ENCODE assay signal across 10 mouse cellular contexts in the genomic region with DNA sequence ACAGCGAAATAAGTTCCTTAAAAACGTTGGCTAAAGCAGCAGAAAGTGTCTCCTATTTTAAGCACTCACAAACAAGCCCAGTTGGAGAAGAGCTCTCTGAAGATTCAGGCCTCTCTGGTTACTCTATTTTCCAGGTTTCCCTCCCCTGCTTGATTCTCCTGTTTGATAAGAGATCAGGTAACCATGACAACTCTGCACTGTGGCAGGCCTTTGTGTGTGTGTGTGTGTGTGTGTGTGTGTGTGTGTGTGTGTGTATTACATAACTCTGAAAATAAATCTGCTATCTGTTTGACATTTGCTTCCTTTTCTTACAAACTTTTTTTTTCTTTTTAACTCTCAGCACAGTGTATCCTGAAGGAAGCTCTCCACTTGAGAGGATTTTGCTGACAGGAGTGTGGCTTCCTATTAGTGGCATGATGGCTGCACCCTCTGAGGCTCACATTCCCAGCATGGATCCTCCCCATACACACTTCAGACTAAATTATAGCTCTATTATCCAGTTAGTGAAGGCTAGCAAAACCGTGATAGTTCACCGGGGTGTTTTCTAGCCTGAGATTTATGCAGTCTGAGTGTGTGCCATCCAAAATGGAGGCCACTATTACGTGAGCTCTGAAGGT.
DNase-seq lines count a peak whose midpoint lies in the region; ATAC-seq lines count a peak whose summit lies in the region.
"Had no signal": no experiment of that assay in that cellular context is flagged by ENCODE, and none has a peak within 500 bp of the region (broad histone marks: within the 10 kb centered on the region; RNA-seq: fewer than 3 reads in every experiment).

No protein-coding gene starts in this region.

- DNase-seq in embryo, embryonic 11 days = peak; percentile 14
- DNase-seq in hindbrain, embryonic 14.5 days (ENCODE audit: low spot score) = no peak
- DNase-seq in thymus, postnatal 4 days = no peak
- no peak for DNase-seq in cerebellum, postnatal 4 days (ENCODE audit: low spot score in 2 of 2)
- DNase-seq: cerebellum, adult 18-20 months; lung, adult 2 months had no signal

- no peak overlapping the region for H3K4me3 ChIP-seq in neural tube, embryonic 12.5 days
- H3K4me3 ChIP-seq in neural tube, embryonic 15.5 days (replicated peaks) = no peak overlapping the region
- H3K4me3 ChIP-seq in hindbrain, embryonic 14.5 days (replicated peaks; ENCODE audit: low read length) = no peak overlapping the region
- no peak overlapping the region for H3K4me3 ChIP-seq in neural tube, embryonic 14.5 days (ENCODE audit: low read depth, low read length)

- no peak overlapping the region for H3K27ac ChIP-seq in neural tube, embryonic 12.5 days
- no peak overlapping the region for H3K27ac ChIP-seq in neural tube, embryonic 15.5 days (replicated peaks)
- H3K27ac ChIP-seq in hindbrain, embryonic 14.5 days = 0 out of 2 replicates have a peak overlapping the region, but pooled peaks have one; percentile 17
- H3K27ac ChIP-seq in neural tube, embryonic 14.5 days (ENCODE audit: low read depth, low read length) = no peak overlapping the region

- no peaks in the 10 kb centered on the region for H3K27me3 ChIP-seq in neural tube, embryonic 12.5 days (replicated peaks)
- H3K27me3 ChIP-seq in neural tube, embryonic 15.5 days (replicated peaks) = no peaks in the 10 kb centered on the region
- H3K27me3 ChIP-seq in hindbrain, embryonic 14.5 days (ENCODE audit: control insufficient read depth, insufficient read depth, low read length) = no peaks in the 10 kb centered on the region
- no peaks in the 10 kb centered on the region for H3K27me3 ChIP-seq in neural tube, embryonic 14.5 days (ENCODE audit: control insufficient read depth, insufficient read depth, low read length)
- H3K27me3 ChIP-seq: Patski had no signal

- no peak overlapping the region for H3K9ac ChIP-seq in neural tube, embryonic 12.5 days
- H3K9ac ChIP-seq in neural tube, embryonic 15.5 days (replicated peaks) = no peak overlapping the region
- no peak overlapping the region for H3K9ac ChIP-seq in hindbrain, embryonic 14.5 days
- H3K9ac ChIP-seq in neural tube, embryonic 14.5 days (replicated peaks; ENCODE audit: low read depth, low read length) = no peak overlapping the region

- no peaks in the 10 kb centered on the region for H3K4me1 ChIP-seq in neural tube, embryonic 12.5 days
- peaks cover 13% of the 10 kb centered on the region for H3K4me1 ChIP-seq in neural tube, embryonic 15.5 days
- peaks cover 12% of the 10 kb centered on the region for H3K4me1 ChIP-seq in hindbrain, embryonic 14.5 days (replicated peaks; ENCODE audit: control insufficient read depth, insufficient read depth, low read length)
- peaks cover 3% of the 10 kb centered on the region; the same call in 1 of the 2 replicates for H3K4me1 ChIP-seq in neural tube, embryonic 14.5 days (ENCODE audit: control insufficient read depth, insufficient read depth, low read length)

- WGBS in neural tube, embryonic 12.5 days = 48% methylated on average over 5 of the region's 5 CpGs
- WGBS in neural tube, embryonic 15.5 days = 33% methylated on average over 5 of the region's 5 CpGs
- WGBS in hindbrain, embryonic 14.5 days = 46% methylated on average over 5 of the region's 5 CpGs
- 47% methylated on average over 5 of the region's 5 CpGs for WGBS in neural tube, embryonic 14.5 days

- ATAC-seq in neural tube, embryonic 12.5 days (ENCODE audit: low FRiP score, low read depth) = 0 out of 2 replicates have a peak, but pooled peaks have one; percentile 14
- ATAC-seq in neural tube, embryonic 15.5 days (ENCODE audit: low FRiP score) = no peak; the same call in 1 of the 2 replicates
- no peak for ATAC-seq in hindbrain, embryonic 14.5 days (ENCODE audit: low FRiP score)
- ATAC-seq in neural tube, embryonic 14.5 days (ENCODE audit: low read depth) = peak; percentile 34
- ATAC-seq: Patski had no signal

- no peaks in the 10 kb centered on the region for H3K9me3 ChIP-seq in neural tube, embryonic 12.5 days
- H3K9me3 ChIP-seq in neural tube, embryonic 15.5 days (replicated peaks) = no peaks in the 10 kb centered on the region
- H3K9me3 ChIP-seq in hindbrain, embryonic 14.5 days (ENCODE audit: control insufficient read depth, low read length) = no peaks in the 10 kb centered on the region
- no peaks in the 10 kb centered on the region for H3K9me3 ChIP-seq in neural tube, embryonic 14.5 days (ENCODE audit: control insufficient read depth, low read length)

- H3K4me2 ChIP-seq in neural tube, embryonic 12.5 days (replicated peaks) = no peak overlapping the region
- no peak overlapping the region for H3K4me2 ChIP-seq in neural tube, embryonic 15.5 days
- H3K4me2 ChIP-seq in hindbrain, embryonic 14.5 days (replicated peaks) = no peak overlapping the region
- H3K4me2 ChIP-seq in neural tube, embryonic 14.5 days (ENCODE audit: low read depth, low read length) = no peak overlapping the region

- no peaks in the 10 kb centered on the region for H3K36me3 ChIP-seq in neural tube, embryonic 12.5 days
- H3K36me3 ChIP-seq in neural tube, embryonic 15.5 days = no peaks in the 10 kb centered on the region
- no peaks in the 10 kb centered on the region for H3K36me3 ChIP-seq in hindbrain, embryonic 14.5 days (replicated peaks; ENCODE audit: control insufficient read depth, insufficient read depth)
- H3K36me3 ChIP-seq in neural tube, embryonic 14.5 days (ENCODE audit: control insufficient read depth, insufficient read depth, low read length) = no peaks in the 10 kb centered on the region

Comparison
In these comparisons a context has a peak if more than half of its experiments do, and no peak if none do; other contexts are left out.
1. ATAC-seq: peak in neural tube, embryonic 12.5 days (single experiment) and neural tube, embryonic 14.5 days (single experiment); none in neural tube, embryonic 15.5 days (single experiment) and hindbrain, embryonic 14.5 days (single experiment).